Mouse (Mus musculus) hindbrain, embryonic 10.5 days (tissue): Measurements from ENCODE around the gene Slc7a1. TPM values are rescaled to one million over a fixed set of nuclear protein-coding genes. Genes with fewer than 3 reads are reported as not detected.

ENCODE experiments used
- DNase-seq: peaks from one replicate; pipeline ENCODE4 v3.0.0-alpha.2; 2017; ENCODE audit warnings: low spot score
- H3K27ac ChIP-seq: fragments of 300-500 bp; sonication (generic); 2 replicates; pipeline ENCODE4 v1.5.1; 2016; ENCODE audit warnings: mild to moderate bottlenecking, moderate library complexity
- H3K27me3 ChIP-seq: fragments of 300-500 bp; sonication (generic); 2 replicates; pipeline ENCODE4 v1.6.1; 2016; ENCODE audit warnings: mild to moderate bottlenecking; ENCODE audit not compliant: poor library complexity, insufficient read depth, severe bottlenecking
- H3K36me3 ChIP-seq: fragments of 300-500 bp; sonication (generic); 2 replicates; pipeline ENCODE4 v1.6.1; 2016; ENCODE audit warnings: mild to moderate bottlenecking, moderate library complexity
- H3K4me1 ChIP-seq: fragments of 300-500 bp; sonication (generic); replicated peaks from 2 replicates; pipeline ENCODE4 v1.6.1; 2016; ENCODE audit warnings: mild to moderate bottlenecking
- H3K4me3 ChIP-seq: fragments of 300-500 bp; sonication (generic); 2 replicates; pipeline ENCODE4 v1.5.1; 2016; ENCODE audit warnings: mild to moderate bottlenecking, moderate library complexity
- H3K9me3 ChIP-seq: fragments of 300-500 bp; sonication (generic); 2 replicates; pipeline ENCODE4 v1.6.1; 2016; ENCODE audit warnings: mild to moderate bottlenecking, moderate library complexity
- WGBS: fragments of 180-500 bp; shearing (Covaris S2); methylation state at CpG from one replicate; pipeline ENCODE4 v1.1.7; 2016; 5-methylcytosine and 5-hydroxymethylcytosine counted together
- polyA plus RNA-seq: library from polyadenylated mRNA; unstranded; fragments of >200 nt; fragmentation: Nextera tagmentation; extraction: Ambion mirVana; gene quantifications from 2 replicates; pipeline ENCODE4 v1.2.1, GENCODE M21; 2016

Slc7a1 gene
- polyA plus RNA-seq, 1 experiment from 2014 or later: 10.8 TPM

DNA sequence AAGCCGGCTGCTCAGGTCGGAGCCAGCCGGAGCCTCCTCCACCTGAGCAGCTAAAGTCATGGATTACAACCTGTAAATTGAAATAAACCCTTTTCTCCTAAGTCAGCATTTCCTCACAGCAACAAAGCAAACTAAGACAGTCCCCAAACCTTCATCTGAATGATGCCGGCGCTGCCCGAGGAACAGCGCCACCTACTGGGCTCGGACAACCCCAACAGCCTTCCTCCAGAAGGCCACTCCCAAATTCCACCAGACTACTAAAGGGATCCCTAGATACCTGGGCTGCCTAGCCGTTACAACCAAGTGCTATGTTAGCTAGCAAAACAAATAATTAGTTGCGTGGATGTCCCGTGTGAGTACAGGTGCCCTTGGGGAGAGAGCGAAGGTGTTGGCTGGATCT is 24.2 kb downstream of the Slc7a1 start:
- H3K27me3 ChIP-seq: no peaks in the 10 kb centered on the region
- peaks cover 6% of the 10 kb centered on the region for H3K9me3 ChIP-seq
- H3K36me3 ChIP-seq: peaks cover 11% of the 10 kb centered on the region
- no peak for DNase-seq
- no peak overlapping the region for H3K27ac ChIP-seq
- H3K4me1 ChIP-seq: no peaks in the 10 kb centered on the region
- WGBS: 74% methylated on average over 12 of the region's 12 CpGs
- no peak overlapping the region for H3K4me3 ChIP-seq

DNA sequence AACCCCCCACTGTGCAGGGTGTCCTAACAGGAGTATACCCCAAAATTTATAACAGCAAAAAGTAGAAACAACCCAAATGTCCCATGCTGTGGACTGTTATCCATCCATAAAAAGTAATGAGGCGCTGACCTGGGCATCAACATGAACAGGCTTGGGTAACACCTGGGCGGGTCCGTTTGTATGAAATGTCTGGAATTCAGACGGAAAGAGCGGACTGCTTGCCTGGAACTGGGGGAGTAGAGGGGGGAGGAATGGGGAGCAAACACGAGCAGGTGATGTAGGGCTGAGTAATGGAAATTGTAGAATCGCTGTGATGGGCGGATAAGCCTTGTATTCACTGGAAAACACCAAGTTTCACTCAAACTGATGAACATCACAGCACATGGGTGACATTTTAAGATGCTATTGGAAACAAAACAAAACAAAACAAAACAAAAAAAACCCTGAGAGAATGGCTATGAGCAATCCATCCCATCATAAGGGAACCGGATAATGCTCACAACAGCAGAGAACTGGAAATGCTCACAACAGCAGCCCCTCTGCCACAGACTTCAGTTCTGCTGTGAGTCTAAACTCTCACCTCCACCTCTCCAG is 26.5 kb downstream of the Slc7a1 start:
- DNase-seq: no peak
- Histone ChIP-seq H3K36me3 (peaks cover 17% of the 10 kb centered on the region), H3K4me3 (no peak overlapping the region), H3K27ac (no peak overlapping the region), H3K4me1 (no peaks in the 10 kb centered on the region), H3K9me3 (peaks cover 13% of the 10 kb centered on the region), H3K27me3 (no peaks in the 10 kb centered on the region)
- 92% methylated on average over 9 of the region's 9 CpGs for WGBS

DNA sequence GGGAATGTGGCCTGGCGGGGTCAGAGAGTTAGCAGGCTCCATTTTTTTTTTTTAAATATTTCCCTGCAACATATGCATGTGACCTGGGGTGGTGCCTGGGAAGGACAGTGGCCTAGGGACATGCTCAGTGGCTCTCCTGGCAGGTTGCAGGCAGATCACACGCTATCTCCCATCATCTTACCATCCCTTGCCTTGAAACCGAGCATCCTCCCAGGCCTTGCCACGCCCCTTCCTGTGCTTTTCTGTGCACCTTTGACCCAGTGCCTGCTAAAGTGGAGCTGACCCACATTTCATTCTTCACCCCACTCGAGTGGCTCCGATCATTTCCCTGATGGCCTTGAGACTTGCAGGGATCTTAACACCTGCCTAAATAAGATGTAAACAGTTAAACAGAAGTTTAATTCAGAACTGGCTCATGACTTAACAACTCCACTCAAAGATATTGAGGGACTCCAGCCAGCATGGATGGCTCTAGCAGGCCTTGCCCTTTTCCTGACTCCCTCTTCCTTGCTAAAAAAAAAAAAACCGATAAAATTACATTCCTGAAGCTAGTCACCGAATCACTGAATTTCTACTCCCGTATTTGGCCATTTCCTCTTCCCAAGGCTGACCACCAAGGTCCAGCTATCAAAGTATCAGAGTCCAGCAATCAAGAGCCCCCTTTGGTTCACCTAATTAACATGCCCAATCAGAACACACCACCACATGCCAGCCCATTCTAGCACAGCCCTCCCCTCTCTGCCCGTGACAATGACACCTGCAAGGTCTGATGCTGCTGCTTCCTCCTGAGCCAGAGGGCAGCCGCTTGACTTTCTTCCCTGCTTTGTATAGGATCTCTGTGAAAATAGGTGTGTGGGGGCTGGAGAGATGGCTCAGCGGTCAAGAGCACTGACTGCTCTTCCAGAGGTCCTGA is 27.4 kb downstream of the Slc7a1 start:
- Histone ChIP-seq H3K4me3 (no peak overlapping the region), H3K36me3 (peaks cover 17% of the 10 kb centered on the region), H3K4me1 (no peaks in the 10 kb centered on the region), H3K27me3 (no peaks in the 10 kb centered on the region), H3K27ac (no peak overlapping the region), H3K9me3 (peaks cover 13% of the 10 kb centered on the region)
- no peak for DNase-seq
- WGBS: 89% methylated on average over 12 of the region's 12 CpGs

DNA sequence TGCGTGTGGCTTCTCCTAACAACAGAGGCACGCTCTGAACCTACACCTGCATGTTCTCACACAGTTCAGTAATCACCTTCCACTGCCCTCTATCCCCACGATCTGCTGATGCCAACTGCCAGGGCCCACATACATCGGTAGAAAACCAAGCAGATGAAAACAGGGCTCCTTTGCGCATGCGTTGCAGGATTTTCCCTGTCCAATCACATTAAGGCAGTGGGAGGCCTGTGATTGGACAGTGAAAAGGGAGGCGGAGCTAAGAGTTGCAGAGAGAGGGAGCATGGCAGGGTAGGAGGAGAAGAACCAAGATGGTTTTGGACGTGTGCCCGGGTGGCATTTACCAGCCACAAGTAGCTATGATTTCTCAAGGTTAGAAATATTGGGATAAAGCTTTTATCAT is 28.3 kb downstream of the Slc7a1 start:
- 91% methylated on average over 9 of the region's 9 CpGs for WGBS

DNA sequence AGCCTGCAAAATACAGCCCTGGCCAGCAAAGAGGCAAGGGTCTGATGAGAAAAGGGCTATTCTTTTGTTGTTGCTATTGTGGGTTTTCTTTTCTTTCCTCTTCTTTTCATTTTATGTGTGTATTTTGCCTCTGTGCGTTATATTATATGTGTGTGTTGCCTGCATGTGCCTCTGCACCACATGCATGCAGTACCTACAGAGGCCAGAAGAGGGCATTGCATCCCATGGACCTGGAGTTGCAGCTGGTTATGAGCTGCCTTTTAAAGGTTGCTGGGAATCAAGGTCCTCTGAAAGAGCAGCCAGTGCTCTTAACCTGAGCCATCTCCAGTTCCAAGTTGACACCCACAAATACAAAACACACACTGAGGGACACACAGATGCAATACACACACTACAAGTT is 29.1 kb downstream of the Slc7a1 start:
- Histone ChIP-seq H3K4me3 (no peak overlapping the region), H3K27ac (no peak overlapping the region), H3K27me3 (no peaks in the 10 kb centered on the region), H3K9me3 (peaks cover 6% of the 10 kb centered on the region), H3K36me3 (peaks cover 6% of the 10 kb centered on the region; the same call in 1 of the 2 replicates), H3K4me1 (no peaks in the 10 kb centered on the region)
- WGBS: 96% methylated on average over 1 of the region's 1 CpGs
- no peak for DNase-seq

More for the DNA sequence above, 28.3 kb downstream of the Slc7a1 start:
- Histone ChIP-seq H3K36me3 (peaks cover 12% of the 10 kb centered on the region), H3K27me3 (no peaks in the 10 kb centered on the region), H3K9me3 (peaks cover 9% of the 10 kb centered on the region), H3K4me1 (no peaks in the 10 kb centered on the region), H3K4me3 (no peak overlapping the region), H3K27ac (no peak overlapping the region)
- no peak for DNase-seq

DNA sequence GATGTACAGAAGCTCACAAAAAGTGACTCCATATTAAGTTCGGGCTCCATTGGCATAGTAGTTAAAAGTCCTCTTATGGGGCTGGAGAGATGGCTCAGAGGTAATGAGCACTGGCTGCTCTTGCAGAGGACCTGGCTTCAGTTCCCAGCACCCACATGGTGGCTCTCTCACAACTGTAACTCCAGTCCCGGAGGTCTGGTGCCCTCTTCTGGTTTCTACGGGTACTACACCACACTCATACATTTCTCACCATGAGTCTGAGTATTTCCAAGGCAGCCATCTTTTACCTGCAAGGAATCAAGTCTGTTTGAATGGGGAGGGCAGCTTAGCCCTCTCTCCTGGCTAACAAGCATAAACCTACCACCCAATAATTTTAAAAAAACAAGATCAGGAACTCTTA is 30.5 kb downstream of the Slc7a1 start:
- Histone ChIP-seq H3K9me3 (peaks cover 6% of the 10 kb centered on the region), H3K4me3 (no peak overlapping the region), H3K4me1 (no peaks in the 10 kb centered on the region), H3K27me3 (no peaks in the 10 kb centered on the region), H3K36me3 (peaks cover 13% of the 10 kb centered on the region), H3K27ac (no peak overlapping the region)
- DNase-seq: no peak
- 85% methylated on average over 3 of the region's 3 CpGs for WGBS

DNA sequence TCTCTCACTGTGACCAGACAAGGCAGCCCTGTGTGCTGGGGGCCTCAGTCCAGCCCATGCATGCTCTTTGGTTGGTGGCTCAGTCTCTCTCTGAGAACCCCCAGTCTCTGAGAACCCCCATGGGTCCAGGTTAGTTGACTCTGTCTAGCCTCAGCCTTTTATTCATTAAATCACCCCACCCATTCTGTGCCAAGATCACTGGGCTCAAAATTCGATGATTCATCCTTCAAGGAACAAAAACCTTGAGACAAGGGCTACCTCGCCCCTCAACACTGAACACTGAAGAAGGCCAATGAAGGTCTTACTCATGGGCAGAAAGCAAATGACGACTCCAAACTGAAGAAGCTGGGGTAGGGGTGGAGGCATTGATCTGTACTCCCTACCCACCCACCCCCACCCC is 31.9 kb downstream of the Slc7a1 start:
- no peaks in the 10 kb centered on the region for H3K4me1 ChIP-seq
- no peak for DNase-seq
- WGBS: 89% methylated on average over 3 of the region's 3 CpGs
- H3K4me3 ChIP-seq: no peak overlapping the region
- H3K36me3 ChIP-seq: peaks cover 16% of the 10 kb centered on the region
- no peaks in the 10 kb centered on the region for H3K27me3 ChIP-seq
- no peak overlapping the region for H3K27ac ChIP-seq
- peaks cover 6% of the 10 kb centered on the region for H3K9me3 ChIP-seq

DNA sequence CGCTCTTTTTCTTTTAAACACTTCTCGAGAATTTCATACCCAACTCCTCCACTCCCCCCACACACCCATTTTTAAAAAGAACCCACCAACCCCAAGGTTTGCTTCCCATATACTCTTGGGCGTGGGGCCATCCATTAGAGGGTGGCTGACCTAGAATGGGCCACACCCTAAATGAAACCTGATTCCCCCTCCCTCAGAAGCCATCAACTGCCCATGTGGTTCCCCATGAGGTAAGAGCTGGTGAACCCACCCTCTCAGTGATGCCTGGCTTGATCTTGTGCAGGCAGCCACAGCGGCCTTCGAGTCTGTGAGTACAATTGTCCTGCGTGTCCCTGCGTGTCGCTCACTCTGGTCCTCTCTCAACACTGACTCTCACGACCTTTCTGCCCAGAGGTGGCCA is 33.2 kb downstream of the Slc7a1 start:
- peaks cover 6% of the 10 kb centered on the region for H3K9me3 ChIP-seq
- no peaks in the 10 kb centered on the region for H3K27me3 ChIP-seq
- H3K4me1 ChIP-seq: peaks cover 8% of the 10 kb centered on the region; the same call in 1 of the 2 replicates
- WGBS: 91% methylated on average over 9 of the region's 9 CpGs
- no peak overlapping the region for H3K4me3 ChIP-seq
- H3K27ac ChIP-seq: no peak overlapping the region
- no peak for DNase-seq
- peaks cover 16% of the 10 kb centered on the region for H3K36me3 ChIP-seq

GRCm38 (mm10) chr5:148363441-148364113 is 36.1 kb downstream of the Slc7a1 start:
- WGBS: 91% methylated on average over 22 of the region's 22 CpGs
- Histone ChIP-seq H3K9me3 (no peaks in the 10 kb centered on the region), H3K27ac (no peak overlapping the region), H3K27me3 (no peaks in the 10 kb centered on the region), H3K4me1 (peaks cover 13% of the 10 kb centered on the region; the same call in 1 of the 2 replicates), H3K4me3 (no peak overlapping the region), H3K36me3 (peaks cover 10% of the 10 kb centered on the region; the same call in 1 of the 2 replicates)
- DNase-seq: no peak

DNA sequence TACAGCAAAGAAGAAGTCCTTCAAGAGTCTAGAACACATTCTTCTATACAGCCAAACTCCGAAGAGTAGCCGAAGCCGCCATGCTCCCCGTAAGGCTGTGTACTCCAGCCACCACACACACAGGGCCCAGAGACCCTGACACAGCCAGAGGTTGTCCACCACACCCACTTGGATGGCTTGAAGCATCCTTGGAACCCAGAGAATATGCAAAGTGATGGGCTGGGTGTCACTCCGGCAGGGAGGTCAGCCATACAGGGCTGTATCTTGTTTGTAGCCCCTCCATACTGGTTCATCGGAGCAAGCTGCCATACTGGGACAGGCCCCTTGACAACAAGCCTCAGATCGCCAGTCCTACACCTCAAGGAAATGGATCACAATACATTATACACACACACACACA is 37.4 kb downstream of the Slc7a1 start:
- H3K4me1 ChIP-seq: peaks cover 13% of the 10 kb centered on the region; the same call in 1 of the 2 replicates
- WGBS: 95% methylated on average over 7 of the region's 7 CpGs
- H3K27ac ChIP-seq: no peak overlapping the region

DNA sequence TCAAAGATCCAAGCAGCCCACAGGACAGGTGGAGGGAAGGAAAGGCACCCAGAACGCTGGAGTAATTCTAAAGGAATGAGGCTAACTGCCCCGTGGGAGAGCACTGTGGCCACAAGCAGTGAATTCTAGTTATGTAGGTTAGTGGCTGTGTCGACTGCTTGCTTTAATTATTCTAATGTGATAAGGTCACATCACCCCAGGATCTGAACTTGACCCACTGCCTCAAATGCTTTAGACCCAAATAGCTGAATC is 38.0 kb downstream of the Slc7a1 start:
- no peaks in the 10 kb centered on the region for H3K9me3 ChIP-seq
- H3K4me3 ChIP-seq: no peak overlapping the region
- H3K27ac ChIP-seq: no peak overlapping the region
- 61% methylated on average over 3 of the region's 3 CpGs for WGBS
- H3K4me1 ChIP-seq: peaks cover 13% of the 10 kb centered on the region; the same call in 1 of the 2 replicates
- no peak for DNase-seq
- H3K36me3 ChIP-seq: peaks cover 10% of the 10 kb centered on the region
- H3K27me3 ChIP-seq: no peaks in the 10 kb centered on the region

More for the DNA sequence above, 37.4 kb downstream of the Slc7a1 start:
- H3K9me3 ChIP-seq: no peaks in the 10 kb centered on the region
- no peak for DNase-seq
- no peak overlapping the region for H3K4me3 ChIP-seq
- peaks cover 10% of the 10 kb centered on the region; the same call in 1 of the 2 replicates for H3K36me3 ChIP-seq
- no peaks in the 10 kb centered on the region for H3K27me3 ChIP-seq

DNA sequence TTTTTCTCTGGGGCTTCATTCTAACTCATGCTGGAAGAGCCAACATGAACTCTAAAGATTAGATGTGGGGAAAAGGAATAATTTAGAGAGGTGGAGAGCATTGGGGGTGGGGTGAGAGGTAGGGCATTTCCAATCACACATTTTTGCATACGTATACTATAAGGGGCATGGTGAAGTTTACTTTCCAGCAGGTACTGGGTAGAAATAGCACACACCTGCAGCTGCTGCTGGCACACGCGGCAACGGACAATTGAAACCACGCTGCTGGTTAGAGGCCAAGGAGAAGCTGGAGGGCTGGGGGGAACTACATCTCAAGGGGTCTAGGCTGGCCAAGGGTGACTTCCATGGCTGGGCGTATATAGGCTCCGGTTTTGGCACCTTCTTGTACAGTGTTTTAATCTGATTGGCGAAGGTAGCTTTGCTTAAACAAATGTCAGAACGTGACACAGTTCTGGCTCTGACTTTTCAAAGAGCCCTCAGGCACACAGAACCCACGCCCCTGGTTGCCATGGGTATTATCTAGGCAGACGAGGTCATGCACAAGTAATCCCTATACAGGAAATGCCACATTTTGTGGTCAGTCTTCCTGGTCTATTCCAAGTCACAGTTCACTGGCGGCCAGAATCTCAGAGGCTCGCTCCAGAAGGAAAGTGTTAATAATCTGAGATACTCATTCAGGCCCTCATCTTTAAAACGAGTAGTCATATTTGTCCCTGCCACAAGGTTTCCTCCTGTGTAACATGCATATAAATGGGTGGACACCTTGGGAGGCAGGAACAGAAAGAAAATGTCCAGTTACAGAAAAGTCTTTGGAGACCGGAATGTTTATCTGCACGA is 38.6 kb downstream of the Slc7a1 start:
- no peak overlapping the region for H3K27ac ChIP-seq
- no peaks in the 10 kb centered on the region for H3K9me3 ChIP-seq
- H3K4me3 ChIP-seq: no peak overlapping the region
- peaks cover 13% of the 10 kb centered on the region; the same call in 1 of the 2 replicates for H3K4me1 ChIP-seq
- no peak for DNase-seq
- 77% methylated on average over 16 of the region's 16 CpGs for WGBS
- peaks cover 10% of the 10 kb centered on the region for H3K36me3 ChIP-seq
- H3K27me3 ChIP-seq: no peaks in the 10 kb centered on the region
